In genomic region chr11:103698226-103698625, GRCm38 (mm10) we compare ENCODE assay signal across 8 mouse cellular contexts. TPM values are rescaled to one million over a fixed set of nuclear protein-coding genes. Genes with fewer than 3 reads are reported as not detected.
DNase-seq lines count a peak whose midpoint lies in the region.

No protein-coding gene starts in this region.

- H3K27me3 ChIP-seq in heart, embryonic 10.5 days (ENCODE audit: insufficient read depth, poor library complexity, severe bottlenecking): no peaks in the 10 kb centered on the region

- H3K27ac ChIP-seq in heart, embryonic 10.5 days: peak overlapping the region; percentile 96
- peak overlapping the region; percentile 82 for H3K27ac ChIP-seq in macrophage

- no peak for DNase-seq in heart, embryonic 10.5 days (ENCODE audit: low spot score)
- DNase-seq in heart, postnatal 4 days: no peak
- DNase-seq in NIH3T3 (ENCODE audit: low read depth): peak; percentile 34
- DNase-seq in heart, postnatal 10 days: peak; percentile 30 to 34
- no peak for DNase-seq in adrenal gland, postnatal 4 days (ENCODE audit: low spot score in 2 of 2)
- no peak for DNase-seq in gastrocnemius, postnatal 10 days
- DNase-seq in thymus, postnatal 10 days (ENCODE audit: low spot score in 2 of 2): no peak

- peaks cover 42% of the 10 kb centered on the region for H3K79me2 ChIP-seq in macrophage (ENCODE audit: inconsistent target)

- H3K4me1 ChIP-seq in heart, embryonic 10.5 days: peaks cover 6% of the 10 kb centered on the region; the same call in 1 of the 2 replicates

- 74% methylated on average over 2 of the region's 2 CpGs for WGBS in heart, embryonic 10.5 days
- 84% methylated on average over 2 of the region's 2 CpGs for WGBS in macrophage (ENCODE audit: missing documents)

- H3K9me3 ChIP-seq in heart, embryonic 10.5 days: no peaks in the 10 kb centered on the region

- peak overlapping the region; percentile 67 for H3K4me3 ChIP-seq in heart, embryonic 10.5 days
- peak overlapping the region; percentile 89 for H3K4me3 ChIP-seq in macrophage (ENCODE audit: inconsistent target)

- intact Hi-C loops in heart, postnatal 10 days (cut with DNase I): loop anchor here (10.0 kb wide), 1 partner anchor 343 kb away; no protein-coding TSS in a partner anchor

- H3K36me3 ChIP-seq in heart, embryonic 10.5 days: no peaks in the 10 kb centered on the region
- no peaks in the 10 kb centered on the region for H3K36me3 ChIP-seq in macrophage (ENCODE audit: inconsistent target)

RNA-seq across cellular contexts. Expression of gene Gosr2, which starts 0.5 kb away (rescaled TPM):
- polyA plus RNA-seq in heart, embryonic 10.5 days (2016; fragmentation: Nextera tagmentation; extraction: Ambion mirVana): 80.1 and 86.4 TPM in 2 replicates
- 10 to 100 TPM; 60.0 to 62.1 TPM for total RNA-seq in heart, postnatal 4 days (2021)
- 10 to 100 TPM; 55.5 to 57.3 TPM for total RNA-seq in heart, postnatal 10 days (2021)
- 100 to 1,000 TPM in 1 of 26 experiments, 10 to 100 TPM in 25; 22.9 to 118 (median 31.8) TPM for total RNA-seq in macrophage (2018; cell fraction: chromatin; rRNA removed)
- 100 to 1,000 TPM in 3 of 26 experiments, 10 to 100 TPM in 23; 76.2 to 133 (median 83.1) TPM for total RNA-seq in macrophage (2018; cell fraction: cytosol; rRNA removed)
- 10 to 100 TPM; 36.6 to 91.3 (median 50.0) TPM for total RNA-seq in macrophage (2018; cell fraction: nucleus; rRNA removed)
- 56.1 to 79.8 TPM (median 73.7 TPM) in 3 replicates for polyA plus RNA-seq in macrophage (2018)
- total RNA-seq in adrenal gland, postnatal 4 days (2021): 10 to 100 TPM; 83.7 to 86.7 TPM
- total RNA-seq in gastrocnemius, postnatal 10 days (2021): 10 to 100 TPM; 50.8 to 51.1 TPM

RNA-seq across cellular contexts. Expression of gene Rprml, which starts 48.9 kb away (rescaled TPM):
- 0.48 TPM in 1 of 2 replicates, not detected in the other for polyA plus RNA-seq in heart, embryonic 10.5 days (2016; fragmentation: Nextera tagmentation; extraction: Ambion mirVana)
- not detected for total RNA-seq in heart, postnatal 4 days (2021)
- total RNA-seq in heart, postnatal 10 days (2021): not detected
- not detected for total RNA-seq in macrophage (2018; cell fraction: chromatin; rRNA removed)
- total RNA-seq in macrophage (2018; cell fraction: cytosol; rRNA removed): under 1 TPM in 1 of 26 experiments, not detected in 25; 0.24 TPM
- not detected for total RNA-seq in macrophage (2018; cell fraction: nucleus; rRNA removed)
- not detected in 3 replicates for polyA plus RNA-seq in macrophage (2018)
- total RNA-seq in adrenal gland, postnatal 4 days (2021): under 1 TPM in 1 of 2 experiments, not detected in 1; 0.31 TPM
- not detected for total RNA-seq in gastrocnemius, postnatal 10 days (2021)

RNA-seq across cellular contexts. Expression of gene Wnt9b, which starts 51.4 kb away (rescaled TPM):
- 1.2 and 1.6 TPM in 2 replicates for polyA plus RNA-seq in heart, embryonic 10.5 days (2016; fragmentation: Nextera tagmentation; extraction: Ambion mirVana)
- 1 to 10 TPM; 1.0 to 1.2 TPM for total RNA-seq in heart, postnatal 4 days (2021)
- 1 to 10 TPM in 1 of 2 experiments, under 1 TPM in 1; 0.82 to 1.1 TPM for total RNA-seq in heart, postnatal 10 days (2021)
- not detected for total RNA-seq in macrophage (2018; cell fraction: chromatin; rRNA removed)
- not detected for total RNA-seq in macrophage (2018; cell fraction: cytosol; rRNA removed)
- not detected for total RNA-seq in macrophage (2018; cell fraction: nucleus; rRNA removed)
- polyA plus RNA-seq in macrophage (2018): not detected in 3 replicates
- total RNA-seq in adrenal gland, postnatal 4 days (2021): 1 to 10 TPM in 1 of 2 experiments, under 1 TPM in 1; 0.28 to 1.1 TPM
- total RNA-seq in gastrocnemius, postnatal 10 days (2021): under 1 TPM in 1 of 2 experiments, not detected in 1; 0.05 TPM

RNA-seq across cellular contexts. Expression of gene Lyzl6, which starts 59.5 kb away (rescaled TPM):
- polyA plus RNA-seq in heart, embryonic 10.5 days (2016; fragmentation: Nextera tagmentation; extraction: Ambion mirVana): not detected in 2 replicates
- not detected for total RNA-seq in heart, postnatal 4 days (2021)
- total RNA-seq in heart, postnatal 10 days (2021): not detected
- total RNA-seq in macrophage (2018; cell fraction: chromatin; rRNA removed): not detected
- not detected for total RNA-seq in macrophage (2018; cell fraction: cytosol; rRNA removed)
- total RNA-seq in macrophage (2018; cell fraction: nucleus; rRNA removed): not detected
- not detected in 3 replicates for polyA plus RNA-seq in macrophage (2018)
- total RNA-seq in adrenal gland, postnatal 4 days (2021): not detected
- not detected for total RNA-seq in gastrocnemius, postnatal 10 days (2021)

Comparison
In these comparisons a context has a peak if more than half of its experiments do, and no peak if none do; other contexts are left out.
1. DNase-seq: peak in NIH3T3 (single experiment) and heart, postnatal 10 days (2 of 2); none in heart, embryonic 10.5 days (single experiment), heart, postnatal 4 days (single experiment), adrenal gland, postnatal 4 days (0 of 2), gastrocnemius, postnatal 10 days (single experiment) and thymus, postnatal 10 days (0 of 2).